Mouse (Mus musculus) kidney, postnatal 0 days (tissue): ENCODE results near the gene Cdkn2c. TPM values are rescaled to one million over a fixed set of nuclear protein-coding genes. Genes with fewer than 3 reads are reported as not detected.

Source experiments
- ATAC-seq: fragments of 200-750 bp; cut with Nextera tagmentation; replicated peaks from 2 replicates; pipeline ENCODE4 v1.8.0; 2017; ENCODE audit warnings: low read depth, moderate number of reproducible peaks, moderate TSS enrichment, moderate library complexity; ENCODE audit not compliant: low FRiP score
- DNase-seq: peaks from one replicate; pipeline ENCODE4 v3.0.0-alpha.2; 2016; ENCODE audit warnings: low spot score
- H3K27ac ChIP-seq: fragments of 300-500 bp; sonication (generic); 2 replicates; pipeline ENCODE4 v1.5.1; 2014; ENCODE audit warnings: mild to moderate bottlenecking
- H3K27me3 ChIP-seq: fragments of 300-500 bp; sonication (generic); 2 replicates; pipeline ENCODE4 v1.6.1; 2014; ENCODE audit warnings: low read length, mixed read lengths; ENCODE audit not compliant: insufficient read depth
- H3K36me3 ChIP-seq: fragments of 300-500 bp; sonication (generic); 2 replicates; pipeline ENCODE4 v1.6.1; 2014; ENCODE audit warnings: low read length, mixed read lengths; ENCODE audit not compliant: insufficient read depth
- H3K4me1 ChIP-seq: fragments of 300-500 bp; sonication (generic); replicated peaks from 2 replicates; pipeline ENCODE4 v1.6.1; 2014; ENCODE audit warnings: antibody characterized with exemption, low read length, mixed read lengths; ENCODE audit not compliant: insufficient read depth
- H3K4me2 ChIP-seq: fragments of 300-500 bp; sonication (generic); 2 replicates; pipeline ENCODE4 v1.6.1; 2014; ENCODE audit warnings: mild to moderate bottlenecking, low read length, moderate library complexity, mixed read lengths
- H3K4me3 ChIP-seq: fragments of 300-500 bp; sonication (generic); replicated peaks from 2 replicates; pipeline ENCODE4 v1.5.1; 2014; ENCODE audit warnings: low read depth, low read length
- H3K9ac ChIP-seq: fragments of 300-500 bp; sonication (generic); 2 replicates; pipeline ENCODE4 v1.6.1; 2014; ENCODE audit warnings: low read depth, low read length
- H3K9me3 ChIP-seq: fragments of 300-500 bp; sonication (generic); replicated peaks from 2 replicates; pipeline ENCODE4 v1.6.1; 2016; ENCODE audit warnings: low read length, inconsistent platforms, mixed read lengths
- CTCF ChIP-seq: IDR thresholded peaks from 2 replicates; pipeline ENCODE4 v1.5.1; 2016; ENCODE audit warnings: antibody characterized with exemption, low read depth, mild to moderate bottlenecking, moderate library complexity
- WGBS: fragments of 180-500 bp; shearing (Covaris S2); extraction: QIAGEN DNeasy Blood & Tissue Kit; methylation state at CpG from one replicate; pipeline ENCODE4 v1.1.7; 2014; 5-methylcytosine and 5-hydroxymethylcytosine counted together
- polyA plus RNA-seq: library from polyadenylated mRNA; unstranded; fragments of >200 nt; fragmentation: Nextera tagmentation; extraction: Ambion mirVana; gene quantifications from 2 replicates; pipeline ENCODE4 v1.2.1, GENCODE M21; 2015

Cdkn2c gene
- polyA plus RNA-seq, 1 experiment from 2014 or later, result 7.2 TPM

- peak overlapping the region; percentile 96 for H3K9ac ChIP-seq
- H3K4me3 ChIP-seq, result peak overlapping the region; percentile 79
- no peak for TF ChIP-seq CTCF
- H3K4me2 ChIP-seq, result peak overlapping the region; percentile 100
- peak overlapping the region; percentile 56 for H3K27ac ChIP-seq
- H3K36me3 ChIP-seq, result no peaks in the 10 kb centered on the region
- ATAC-seq (peak; percentile 66), DNase-seq (peak; percentile 49)
- peaks cover 19% of the 10 kb centered on the region for H3K27me3 ChIP-seq
- WGBS, result 0% methylated on average over 47 of the region's 49 CpGs
- no peaks in the 10 kb centered on the region for H3K4me1 ChIP-seq
- H3K9me3 ChIP-seq, result no peaks in the 10 kb centered on the region
These were observed 968 bp downstream of the Cdkn2c start for GRCm38 (mm10) chr4:109665982-109666460.

- peak; percentile 76 for DNase-seq
- H3K27me3 ChIP-seq, result peaks cover 23% of the 10 kb centered on the region
- H3K4me1 ChIP-seq, result no peaks in the 10 kb centered on the region
- H3K9me3 ChIP-seq, result no peaks in the 10 kb centered on the region
- WGBS, result under 1% methylated on average over 49 of the region's 49 CpGs
- ATAC-seq, result peak; percentile 25
- peak overlapping the region; percentile 100 for H3K4me2 ChIP-seq
- H3K36me3 ChIP-seq, result no peaks in the 10 kb centered on the region
- TF ChIP-seq CTCF, result no peak
- H3K4me3 ChIP-seq, result peak overlapping the region; percentile 79
- H3K27ac ChIP-seq, result peak overlapping the region; percentile 56; the same call in 1 of the 2 replicates
- peak overlapping the region; percentile 96 for H3K9ac ChIP-seq
These were observed 1.6 kb downstream of the Cdkn2c start for GRCm38 (mm10) chr4:109665101-109665981.

GRCm38 (mm10) chr4:109664091-109664490 lies 2.9 kb downstream of the Cdkn2c start:
- WGBS, result 22% methylated on average over 5 of the region's 5 CpGs
- Histone ChIP-seq H3K4me2 (peak overlapping the region; percentile 100; the same call in 1 of the 2 replicates), H3K27me3 (peaks cover 32% of the 10 kb centered on the region), H3K4me1 (no peaks in the 10 kb centered on the region), H3K36me3 (no peaks in the 10 kb centered on the region), H3K9ac (no peak overlapping the region), H3K4me3 (peak overlapping the region; percentile 79; the same call in 1 of the 2 replicates), H3K9me3 (no peaks in the 10 kb centered on the region), H3K27ac (no peak overlapping the region)
- no peak for ATAC-seq
- no peak for TF ChIP-seq CTCF
- DNase-seq, result no peak

GRCm38 (mm10) chr4:109662271-109662670 lies 4.7 kb downstream of the Cdkn2c start:
- Histone ChIP-seq H3K36me3 (no peaks in the 10 kb centered on the region), H3K4me1 (no peaks in the 10 kb centered on the region), H3K9ac (no peak overlapping the region), H3K9me3 (no peaks in the 10 kb centered on the region), H3K4me2 (no peak overlapping the region), H3K27me3 (peaks cover 47% of the 10 kb centered on the region), H3K27ac (no peak overlapping the region), H3K4me3 (no peak overlapping the region)
- ATAC-seq (no peak), DNase-seq (no peak)
- no peak for TF ChIP-seq CTCF
- WGBS, result 26% methylated on average over 5 of the region's 5 CpGs

GRCm38 (mm10) chr4:109661183-109661582 lies 5.8 kb downstream of the Cdkn2c start:
- H3K27me3 ChIP-seq, result peaks cover 57% of the 10 kb centered on the region
- no peak for ATAC-seq
- no peak for TF ChIP-seq CTCF

GRCm38 (mm10) chr4:109660568-109660967 lies 6.4 kb downstream of the Cdkn2c start:
- Histone ChIP-seq H3K4me3 (no peak overlapping the region), H3K27me3 (peaks cover 63% of the 10 kb centered on the region), H3K27ac (no peak overlapping the region), H3K4me1 (no peaks in the 10 kb centered on the region), H3K9me3 (no peaks in the 10 kb centered on the region), H3K36me3 (no peaks in the 10 kb centered on the region), H3K4me2 (no peak overlapping the region), H3K9ac (no peak overlapping the region)
- DNase-seq (no peak), ATAC-seq (no peak)
- WGBS, result 40% methylated on average over 3 of the region's 3 CpGs
- TF ChIP-seq CTCF, result no peak

More at GRCm38 (mm10) chr4:109661183-109661582, 5.8 kb downstream of the Cdkn2c start:
- no peak for DNase-seq
- Histone ChIP-seq H3K4me2 (no peak overlapping the region), H3K36me3 (no peaks in the 10 kb centered on the region), H3K9me3 (no peaks in the 10 kb centered on the region), H3K9ac (no peak overlapping the region), H3K27ac (no peak overlapping the region), H3K4me3 (no peak overlapping the region), H3K4me1 (no peaks in the 10 kb centered on the region)
- WGBS, result 28% methylated on average over 5 of the region's 5 CpGs
